Mouse (Mus musculus) cerebellum, adult 2 months (tissue): ENCODE measurements at regions not wholly inside any gene's neighbourhood (a gene's known extent, or its start where the extent isn't known, plus 50 kb on each side); places are given as distances from the start of the nearest gene placed in this dataset.

ENCODE experiments used
- CTCF ChIP-seq: fragments of 200-500 bp; IDR thresholded peaks from 2 replicates; pipeline ENCODE4 v1.5.1; 2011; ENCODE audit warnings: low read depth, mild to moderate bottlenecking, control low read depth, low read length, moderate library complexity, borderline replicate concordance; ENCODE audit not compliant: insufficient read depth
- POLR2A ChIP-seq: fragments of 200-500 bp; IDR thresholded peaks from 2 replicates; pipeline ENCODE4 v1.6.1; 2011; ENCODE audit warnings: low read length, control low read depth, borderline replicate concordance; ENCODE audit not compliant: insufficient read depth

GRCm38 (mm10) chr6:100402716-100403115 is 115.4 kb upstream of the Rybp start:
- TF ChIP-seq POLR2A (no peak), CTCF (no peak)
